Mouse (Mus musculus) forebrain, embryonic 14.5 days (tissue): Measurements from ENCODE around the gene Pip4k2b. TPM values are rescaled to one million over a fixed set of nuclear protein-coding genes. Genes with fewer than 3 reads are reported as not detected.
A peak's percentile ranks its signal among the peaks of the same experiment; 100 is the strongest.

Experiments used
- ATAC-seq: fragments of 200-750 bp; cut with Nextera tagmentation; 2 replicates; pipeline ENCODE4 v1.8.0; 2017; ENCODE audit warnings: mild to moderate bottlenecking, moderate library complexity
- DNase-seq: peaks from one replicate; pipeline ENCODE4 v3.0.0-alpha.2; 2015; ENCODE audit warnings: low spot score
- H3K27ac ChIP-seq: fragments of 300-500 bp; sonication (generic); 2 replicates; pipeline ENCODE4 v1.5.1; 2014; ENCODE audit warnings: low read depth, mild to moderate bottlenecking, control low read depth, low read length, moderate library complexity
- H3K27me3 ChIP-seq: fragments of 300-500 bp; sonication (generic); replicated peaks from 2 replicates; pipeline ENCODE4 v1.6.1; 2014; ENCODE audit warnings: low read length, control low read depth, mixed read lengths; ENCODE audit not compliant: control insufficient read depth, insufficient read depth
- H3K36me3 ChIP-seq: fragments of 300-500 bp; sonication (generic); 2 replicates; pipeline ENCODE4 v1.6.1; 2014; ENCODE audit warnings: low read length, control low read depth; ENCODE audit not compliant: control insufficient read depth, insufficient read depth
- H3K4me1 ChIP-seq: fragments of 300-500 bp; sonication (generic); 2 replicates; pipeline ENCODE4 v1.6.1; 2014; ENCODE audit warnings: antibody characterized with exemption, low read length, control low read depth; ENCODE audit not compliant: control insufficient read depth, insufficient read depth
- H3K4me2 ChIP-seq: fragments of 300-500 bp; sonication (generic); 2 replicates; pipeline ENCODE4 v1.6.1; 2014; ENCODE audit warnings: mild to moderate bottlenecking, control low read depth, low read length
- H3K4me3 ChIP-seq: fragments of 300-500 bp; sonication (generic); 2 replicates; pipeline ENCODE4 v1.5.1; 2014; ENCODE audit warnings: low read depth, low read length, control low read depth
- H3K9ac ChIP-seq: fragments of 300-500 bp; sonication (generic); 2 replicates; pipeline ENCODE4 v1.6.1; 2014; ENCODE audit warnings: mild to moderate bottlenecking, low read length, control low read depth, moderate library complexity
- H3K9me3 ChIP-seq: fragments of 300-500 bp; sonication (generic); replicated peaks from 2 replicates; pipeline ENCODE4 v1.6.1; 2016; ENCODE audit warnings: low read length, control low read depth, mixed read lengths; ENCODE audit not compliant: control insufficient read depth
- WGBS: fragments of 180-500 bp; shearing (Covaris S2); extraction: QIAGEN DNeasy Blood & Tissue Kit; methylation state at CpG from one replicate; pipeline ENCODE4 v1.1.7; 2014; 5-methylcytosine and 5-hydroxymethylcytosine counted together
- polyA plus RNA-seq: library from polyadenylated mRNA; unstranded; fragments of >200 nt; fragmentation: Nextera tagmentation; extraction: Ambion mirVana; gene quantifications from 2 replicates; pipeline ENCODE4 v1.2.1, GENCODE M21; 2014

Pip4k2b gene
- polyA plus RNA-seq, 1 experiment from 2014 or later: 6.9 TPM

- Histone ChIP-seq H3K4me1 (peaks cover 10% of the 10 kb centered on the region), H3K27ac (no peak overlapping the region), H3K4me3 (peak overlapping the region; percentile 93; the same call in 1 of the 2 replicates), H3K9ac (peak overlapping the region; percentile 95; the same call in 1 of the 2 replicates), H3K27me3 (no peaks in the 10 kb centered on the region), H3K4me2 (peak overlapping the region; percentile 83), H3K36me3 (peaks cover 57% of the 10 kb centered on the region), H3K9me3 (no peaks in the 10 kb centered on the region)
- no peak for DNase-seq
- 79% methylated on average over 2 of the region's 2 CpGs for WGBS
- ATAC-seq: no peak
Observed at GRCm38 (mm10) chr11:97779968-97780701, 35.6 kb upstream of the Pip4k2b start.

- WGBS: 93% methylated on average over 1 of the region's 1 CpGs
- Histone ChIP-seq H3K4me2 (no peak overlapping the region), H3K27ac (no peak overlapping the region), H3K9ac (no peak overlapping the region), H3K27me3 (no peaks in the 10 kb centered on the region), H3K36me3 (peaks cover 63% of the 10 kb centered on the region), H3K4me3 (no peak overlapping the region), H3K4me1 (peaks cover 10% of the 10 kb centered on the region), H3K9me3 (no peaks in the 10 kb centered on the region)
- no peak for DNase-seq
- ATAC-seq: no peak
Observed at GRCm38 (mm10) chr11:97778918-97779317, 34.4 kb upstream of the Pip4k2b start.

GRCm38 (mm10) chr11:97777129-97777529, 32.6 kb upstream of the Pip4k2b start:
- peak; percentile 52 for DNase-seq
- Histone ChIP-seq H3K27ac (no peak overlapping the region), H3K27me3 (no peaks in the 10 kb centered on the region), H3K4me3 (no peak overlapping the region), H3K36me3 (peaks cover 63% of the 10 kb centered on the region), H3K9ac (no peak overlapping the region), H3K4me2 (no peak overlapping the region), H3K9me3 (no peaks in the 10 kb centered on the region), H3K4me1 (peaks cover 10% of the 10 kb centered on the region)
- no peak for ATAC-seq
- 42% methylated on average over 2 of the region's 2 CpGs for WGBS

GRCm38 (mm10) chr11:97776497-97777128, 32.1 kb upstream of the Pip4k2b start:
- 60% methylated on average over 5 of the region's 5 CpGs for WGBS
- no peak for DNase-seq
- Histone ChIP-seq H3K9me3 (no peaks in the 10 kb centered on the region), H3K4me1 (peaks cover 10% of the 10 kb centered on the region), H3K36me3 (peaks cover 63% of the 10 kb centered on the region), H3K27me3 (no peaks in the 10 kb centered on the region), H3K9ac (no peak overlapping the region), H3K27ac (no peak overlapping the region), H3K4me3 (no peak overlapping the region), H3K4me2 (no peak overlapping the region)
- ATAC-seq: no peak

GRCm38 (mm10) chr11:97775808-97776496, 31.4 kb upstream of the Pip4k2b start, which contains the start of gene 1700001P01Rik:
1700001P01Rik (minus strand) TSS chr11:97775918.
- DNase-seq (no peak), ATAC-seq (no peak)
- Histone ChIP-seq H3K27ac (no peak within 1 kb of the TSS; the same call in 1 of the 2 replicates), H3K9ac (peak within 1 kb of the TSS; percentile 13; the same call in 1 of the 2 replicates), H3K36me3 (peaks cover 61% of the 10 kb centered on the region), H3K4me3 (no peak within 1 kb of the TSS), H3K4me2 (no peak within 1 kb of the TSS), H3K27me3 (no peaks in the 10 kb centered on the region), H3K4me1 (peaks cover 8% of the 10 kb centered on the region), H3K9me3 (no peaks in the 10 kb centered on the region)
- WGBS: 40% methylated on average over 17 of the region's 17 CpGs

- H3K4me3 ChIP-seq: no peak overlapping the region
- ATAC-seq (no peak), DNase-seq (no peak)
- no peaks in the 10 kb centered on the region for H3K9me3 ChIP-seq
- H3K4me1 ChIP-seq: peaks cover under 1% of the 10 kb centered on the region; the same call in 1 of the 2 replicates
- no peak overlapping the region for H3K4me2 ChIP-seq
- no peak overlapping the region; the same call in 1 of the 2 replicates for H3K27ac ChIP-seq
- WGBS: 82% methylated on average over 13 of the region's 13 CpGs
- H3K9ac ChIP-seq: no peak overlapping the region
- H3K36me3 ChIP-seq: peaks cover 54% of the 10 kb centered on the region
- H3K27me3 ChIP-seq: no peaks in the 10 kb centered on the region
Observed at GRCm38 (mm10) chr11:97775186-97775585, 30.7 kb upstream of the Pip4k2b start.

- Histone ChIP-seq H3K27ac (no peak overlapping the region), H3K27me3 (no peaks in the 10 kb centered on the region), H3K36me3 (peaks cover 18% of the 10 kb centered on the region), H3K4me1 (no peaks in the 10 kb centered on the region), H3K4me3 (no peak overlapping the region), H3K9me3 (no peaks in the 10 kb centered on the region), H3K4me2 (no peak overlapping the region), H3K9ac (no peak overlapping the region)
- ATAC-seq (no peak), DNase-seq (no peak)
- 78% methylated on average over 14 of the region's 14 CpGs for WGBS
Observed at GRCm38 (mm10) chr11:97771410-97771809, 26.9 kb upstream of the Pip4k2b start.

GRCm38 (mm10) chr11:97769704-97770103, 25.2 kb upstream of the Pip4k2b start:
- H3K27me3 ChIP-seq: no peaks in the 10 kb centered on the region
- no peak overlapping the region for H3K4me3 ChIP-seq
- no peaks in the 10 kb centered on the region for H3K9me3 ChIP-seq
- peaks cover 9% of the 10 kb centered on the region for H3K4me1 ChIP-seq
- DNase-seq (no peak), ATAC-seq (no peak)
- peaks cover 2% of the 10 kb centered on the region; the same call in 1 of the 2 replicates for H3K36me3 ChIP-seq
- WGBS: 36% methylated on average over 2 of the region's 2 CpGs
- no peak overlapping the region for H3K4me2 ChIP-seq
- no peak overlapping the region for H3K9ac ChIP-seq
- H3K27ac ChIP-seq: no peak overlapping the region
